Mouse (Mus musculus) spleen, adult 2 months (tissue): ENCODE measurements around the gene 1700001C02Rik.

Experiments used
- CTCF ChIP-seq: fragments of 200-500 bp; IDR thresholded peaks from 2 replicates; pipeline ENCODE4 v1.5.1; 2011; ENCODE audit warnings: mild to moderate bottlenecking, inconsistent platforms; ENCODE audit not compliant: insufficient read depth, insufficient read length, insufficient replicate concordance; ENCODE audit errors: extremely low read depth
- POLR2A ChIP-seq: fragments of 200-500 bp; IDR thresholded peaks from 2 replicates; pipeline ENCODE4 v1.6.1; 2011; ENCODE audit warnings: low read depth, low read length, inconsistent platforms

DNA sequence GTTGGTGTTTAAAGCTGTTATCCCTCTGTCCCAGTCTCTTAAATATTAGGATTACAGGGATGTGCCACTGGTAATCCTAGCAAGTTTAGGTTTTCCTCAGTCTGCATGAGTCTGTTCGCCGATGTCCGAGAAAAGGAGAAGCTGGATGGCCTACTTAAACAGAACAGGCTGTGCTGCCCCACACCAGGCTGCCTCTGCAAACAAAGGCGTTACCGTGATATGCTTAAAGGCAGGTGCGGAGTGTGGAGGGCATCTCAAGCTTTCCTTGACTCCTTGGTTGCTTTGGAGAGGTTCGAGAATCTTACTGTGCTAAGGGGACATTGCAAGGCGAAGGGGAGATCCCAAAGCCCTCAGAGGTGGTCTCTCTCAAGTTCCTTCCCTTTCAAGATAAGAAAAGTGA lies 31.0 kb downstream of the 1700001C02Rik start:
- TF ChIP-seq POLR2A (no peak), CTCF (no peak)
